Mouse (Mus musculus) ES-Bruce4 (cell line): ENCODE measurements around the gene Zfp90. TPM values are rescaled to one million over a fixed set of nuclear protein-coding genes. Genes with fewer than 3 reads are reported as not detected.

Experiments used
- H3K27ac ChIP-seq: 2 replicates; pipeline ENCODE4 v1.5.1; 2012; ENCODE audit warnings: low read length, inconsistent platforms; ENCODE audit not compliant: insufficient read depth
- H3K27me3 ChIP-seq: 2 replicates; pipeline ENCODE4 v1.6.1; 2012; ENCODE audit warnings: mild to moderate bottlenecking, low read length, inconsistent platforms; ENCODE audit not compliant: control insufficient read depth, poor library complexity, insufficient read depth, severe bottlenecking
- H3K36me3 ChIP-seq: 2 replicates; pipeline ENCODE4 v1.6.1; 2012; ENCODE audit warnings: inconsistent platforms, mild to moderate bottlenecking, low read length, moderate library complexity; ENCODE audit not compliant: control insufficient read depth, poor library complexity, insufficient read depth, severe bottlenecking
- H3K4me1 ChIP-seq: one replicate; pipeline ENCODE4 v1.8.1; 2011; ENCODE audit warnings: low read length; ENCODE audit not compliant: control insufficient read depth, insufficient read depth
- H3K4me3 ChIP-seq: 2 replicates; pipeline ENCODE4 v1.5.1; 2011; ENCODE audit warnings: low read depth, mild to moderate bottlenecking, low read length
- H3K9ac ChIP-seq: 2 replicates; pipeline ENCODE4 v1.6.1; 2012; ENCODE audit warnings: low read depth, mild to moderate bottlenecking, inconsistent platforms; ENCODE audit not compliant: poor library complexity, severe bottlenecking
- H3K9me3 ChIP-seq: replicated peaks from 2 replicates; pipeline ENCODE4 v1.6.1; 2012; ENCODE audit warnings: mild to moderate bottlenecking, low read length, inconsistent platforms; ENCODE audit not compliant: control insufficient read depth, poor library complexity, insufficient read depth, severe bottlenecking
- CTCF ChIP-seq: IDR thresholded peaks from one replicate; pipeline ENCODE4 v1.8.1; 2011; ENCODE audit warnings: low read depth, low read length
- EP300 ChIP-seq: IDR thresholded peaks from 2 replicates; pipeline ENCODE4 v1.6.1; 2011; ENCODE audit warnings: low read depth, low read length; ENCODE audit not compliant: insufficient read depth
- POLR2A ChIP-seq: IDR thresholded peaks from one replicate; pipeline ENCODE4 v1.8.1; 2011; ENCODE audit warnings: low read length; ENCODE audit not compliant: insufficient read depth
- polyA plus RNA-seq: library from polyadenylated mRNA; stranded (reverse); fragments of >200 nt; gene quantifications from 2 replicates; pipeline ENCODE4 v1.2.4, GENCODE M21; 2011; ENCODE audit warnings: low read depth; ENCODE audit not compliant: missing spikeins, insufficient read depth, insufficient read length

Zfp90 gene
- polyA plus RNA-seq, 1 experiment, result 8.0 TPM

DNA sequence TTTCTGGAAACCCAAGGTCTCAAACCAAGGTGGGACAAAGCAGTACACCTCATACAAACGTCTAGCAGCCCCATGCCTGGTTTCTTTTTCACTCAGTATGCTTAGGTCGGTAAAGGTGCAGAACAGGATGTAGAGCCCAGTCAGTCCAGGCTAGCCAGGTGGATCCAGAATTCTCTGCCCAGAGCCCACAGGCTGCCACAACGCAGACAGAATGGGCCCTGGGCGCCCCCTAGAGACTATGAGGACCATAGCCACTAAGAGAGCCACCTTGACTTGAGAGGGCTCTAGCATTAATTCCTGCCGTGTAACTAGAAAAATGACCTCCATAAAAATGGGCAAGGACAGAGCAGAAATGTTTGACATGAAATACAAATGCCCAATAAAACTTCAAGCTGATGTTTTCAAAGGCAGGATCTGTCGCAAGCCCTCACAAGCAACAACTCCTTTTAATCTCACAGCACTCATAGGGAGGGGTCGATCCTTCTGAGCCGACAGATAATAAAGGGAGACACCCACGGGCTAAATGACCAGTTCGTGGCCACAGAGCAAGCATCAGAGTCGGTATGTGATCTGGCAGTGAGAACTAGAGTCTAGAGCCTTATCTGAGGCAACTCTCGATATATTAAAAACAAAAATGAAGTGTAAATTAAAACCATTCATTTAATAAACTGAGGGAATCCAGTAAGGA, 11.7 kb upstream of the Zfp90 start:
- no peak overlapping the region for H3K9ac ChIP-seq
- TF ChIP-seq CTCF (peak; percentile 81), EP300 (no peak)
- no peaks in the 10 kb centered on the region for H3K36me3 ChIP-seq
- no peak overlapping the region for H3K27ac ChIP-seq
- H3K27me3 ChIP-seq, result no peaks in the 10 kb centered on the region
- H3K4me3 ChIP-seq, result no peak overlapping the region
- H3K9me3 ChIP-seq, result no peaks in the 10 kb centered on the region
- H3K4me1 ChIP-seq, result peaks cover 3% of the 10 kb centered on the region

DNA sequence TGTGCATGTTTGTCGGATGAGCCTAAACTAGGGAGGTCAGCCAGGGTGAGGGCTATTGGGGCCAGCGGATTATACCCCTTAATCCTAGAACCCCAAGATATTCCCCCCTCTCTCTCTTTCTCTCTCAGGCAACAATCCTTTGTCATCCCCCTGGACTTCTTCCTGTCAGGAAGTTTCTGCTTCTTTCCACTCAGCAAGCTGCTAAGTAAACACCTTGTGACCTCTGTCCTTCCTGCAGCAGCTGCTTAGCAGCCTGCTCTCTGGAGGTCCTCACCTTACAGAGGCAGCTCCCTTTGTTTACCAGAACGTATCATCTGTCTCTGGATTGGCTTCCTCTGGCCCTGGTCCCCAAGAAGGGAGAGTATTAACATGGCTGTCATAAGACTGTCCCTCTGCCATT, 10.3 kb upstream of the Zfp90 start:
- peaks cover 3% of the 10 kb centered on the region for H3K4me1 ChIP-seq
- no peak overlapping the region for H3K9ac ChIP-seq
- TF ChIP-seq CTCF (no peak), EP300 (peak; percentile 89), POLR2A (no peak)
- no peaks in the 10 kb centered on the region for H3K36me3 ChIP-seq
- no peaks in the 10 kb centered on the region for H3K27me3 ChIP-seq
- H3K4me3 ChIP-seq, result no peak overlapping the region
- peak overlapping the region; percentile 19; the same call in 1 of the 2 replicates for H3K27ac ChIP-seq
- no peaks in the 10 kb centered on the region for H3K9me3 ChIP-seq

DNA sequence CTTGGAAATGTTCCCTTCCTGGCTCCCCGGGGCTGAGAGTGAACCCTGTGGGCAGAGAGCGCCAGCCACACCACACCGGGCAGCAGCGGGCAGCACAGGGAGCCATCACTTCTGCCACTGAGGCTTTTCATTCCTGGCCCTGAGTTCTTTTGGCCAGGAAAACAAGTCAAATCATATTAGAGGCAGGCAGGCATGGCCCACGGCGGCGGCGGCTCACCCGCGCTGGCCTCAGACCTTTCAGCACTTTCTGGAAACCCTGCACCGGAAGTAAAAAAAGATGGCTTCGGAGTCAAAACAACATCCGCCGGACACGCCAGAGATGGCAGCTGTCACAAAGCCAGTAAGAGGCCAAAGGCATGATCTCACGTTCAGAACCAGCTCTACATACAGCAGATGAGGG, 9.3 kb upstream of the Zfp90 start:
- H3K4me3 ChIP-seq, result peak overlapping the region; percentile 59
- H3K27ac ChIP-seq, result no peak overlapping the region
- no peaks in the 10 kb centered on the region for H3K9me3 ChIP-seq
- no peaks in the 10 kb centered on the region for H3K36me3 ChIP-seq
- H3K9ac ChIP-seq, result peak overlapping the region; percentile 62
- H3K27me3 ChIP-seq, result no peaks in the 10 kb centered on the region
- H3K4me1 ChIP-seq, result peaks cover 3% of the 10 kb centered on the region
- no peak for TF ChIP-seq EP300
- no peak for TF ChIP-seq POLR2A
- no peak for TF ChIP-seq CTCF

DNA sequence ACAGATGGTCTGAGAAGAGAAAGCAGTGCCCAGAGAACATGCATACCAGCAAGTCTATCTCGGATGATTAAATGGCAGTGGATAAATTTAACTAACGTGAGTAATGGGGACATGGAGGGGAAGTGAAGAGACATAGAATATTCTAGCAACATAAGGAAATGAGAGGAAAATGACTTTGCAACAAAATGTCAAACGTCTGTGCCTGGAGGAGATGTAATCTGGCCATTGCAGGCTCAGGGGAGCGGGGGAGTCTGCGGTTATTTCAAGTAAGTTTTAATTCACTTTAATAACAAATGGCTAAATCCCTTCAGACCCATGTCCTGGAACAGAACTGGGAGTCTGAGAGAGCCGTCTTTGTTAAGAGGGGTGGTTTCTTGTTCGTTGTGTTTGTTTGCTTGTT, 5.1 kb upstream of the Zfp90 start:
- no peak overlapping the region for H3K27ac ChIP-seq

DNA sequence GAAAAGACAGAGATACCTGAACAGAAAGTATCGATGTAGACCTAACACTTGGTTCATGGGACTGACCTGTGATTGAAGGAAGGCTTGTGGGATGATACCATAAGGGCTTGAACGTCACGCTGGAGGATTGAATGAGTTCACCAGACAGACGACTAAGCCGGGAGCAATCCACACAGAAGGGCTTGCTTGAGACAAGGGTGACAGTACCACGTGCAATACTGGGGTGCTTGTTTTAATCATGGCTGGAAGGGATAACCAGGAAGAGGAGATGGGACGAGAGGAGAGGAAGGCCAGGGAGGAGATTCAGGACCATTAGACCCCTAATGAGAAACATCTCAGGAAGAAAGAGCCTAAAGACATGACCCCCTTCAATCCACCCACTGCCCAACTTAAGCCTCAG, 4.6 kb upstream of the Zfp90 start:
- no peaks in the 10 kb centered on the region for H3K9me3 ChIP-seq

More for the DNA sequence above, 5.1 kb upstream of the Zfp90 start:
- no peak for TF ChIP-seq CTCF
- no peak for TF ChIP-seq EP300
- TF ChIP-seq POLR2A, result no peak
- Histone ChIP-seq H3K9me3 (no peaks in the 10 kb centered on the region), H3K27me3 (no peaks in the 10 kb centered on the region), H3K4me3 (no peak overlapping the region), H3K4me1 (peaks cover 2% of the 10 kb centered on the region), H3K9ac (no peak overlapping the region), H3K36me3 (no peaks in the 10 kb centered on the region)

DNA sequence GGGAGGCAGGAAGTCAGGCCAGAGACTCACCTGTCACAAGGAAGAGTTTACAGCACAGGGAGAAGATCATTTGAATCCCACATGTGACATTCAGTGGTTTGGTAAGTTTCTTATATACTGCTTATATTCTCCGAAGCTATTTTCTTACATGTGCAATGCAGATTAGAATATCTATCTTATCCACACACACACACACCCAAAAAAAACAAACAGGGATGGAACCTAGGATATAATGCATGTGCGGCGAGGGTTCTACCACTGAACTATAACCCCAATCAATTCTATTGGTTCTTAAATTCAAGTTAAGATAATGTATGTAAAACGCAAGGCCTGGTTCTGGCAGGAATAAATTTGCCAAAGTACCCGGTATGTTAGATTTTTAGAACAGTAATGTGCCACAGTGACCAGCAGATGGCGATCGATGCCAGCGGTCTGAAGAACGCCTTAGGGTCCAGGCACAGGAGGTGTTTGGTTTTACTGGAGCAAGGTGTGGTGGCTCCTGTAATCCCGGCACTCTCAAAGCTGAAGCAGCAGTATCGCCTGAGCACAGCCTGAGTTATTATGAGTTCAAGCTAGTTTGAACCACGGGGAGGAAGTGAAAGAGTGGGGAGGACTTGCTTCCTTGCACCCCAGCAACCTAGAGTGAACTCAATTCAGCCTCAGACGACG, 3.2 kb upstream of the Zfp90 start:
- H3K4me1 ChIP-seq, result no peaks in the 10 kb centered on the region
- H3K36me3 ChIP-seq, result no peaks in the 10 kb centered on the region
- H3K27me3 ChIP-seq, result no peaks in the 10 kb centered on the region
- TF ChIP-seq POLR2A (no peak), EP300 (peak; percentile 60), CTCF (peak; percentile 96)
- peak overlapping the region; percentile 13; the same call in 1 of the 2 replicates for H3K9ac ChIP-seq
- H3K27ac ChIP-seq, result no peak overlapping the region
- H3K4me3 ChIP-seq, result peak overlapping the region; percentile 27; the same call in 1 of the 2 replicates
- no peaks in the 10 kb centered on the region for H3K9me3 ChIP-seq

More for the DNA sequence above, 4.6 kb upstream of the Zfp90 start:
- H3K9ac ChIP-seq, result no peak overlapping the region
- H3K27me3 ChIP-seq, result no peaks in the 10 kb centered on the region
- H3K27ac ChIP-seq, result no peak overlapping the region
- no peaks in the 10 kb centered on the region for H3K36me3 ChIP-seq
- peaks cover 2% of the 10 kb centered on the region for H3K4me1 ChIP-seq
- TF ChIP-seq EP300 (no peak), POLR2A (no peak), CTCF (no peak)
- no peak overlapping the region for H3K4me3 ChIP-seq
